Mouse (Mus musculus) liver, postnatal 0 days (tissue): ENCODE data around the gene Nudcd3.

ENCODE experiments used
- CTCF ChIP-seq: sonication (generic); IDR thresholded peaks from 2 replicates; pipeline ENCODE4 v1.5.1; 2016; ENCODE audit warnings: antibody characterized with exemption, low read depth
- EP300 ChIP-seq: IDR thresholded peaks from 2 replicates; pipeline ENCODE4 v1.6.1; 2016; ENCODE audit warnings: antibody characterized with exemption, low read depth, mild to moderate bottlenecking

- TF ChIP-seq CTCF, result no peak
- TF ChIP-seq EP300, result no peak
Measured at GRCm38 (mm10) chr11:6207090-6207489, 6.9 kb upstream of the Nudcd3 start.
